8 mouse cellular contexts compared by ENCODE assay signal in the genomic region with DNA sequence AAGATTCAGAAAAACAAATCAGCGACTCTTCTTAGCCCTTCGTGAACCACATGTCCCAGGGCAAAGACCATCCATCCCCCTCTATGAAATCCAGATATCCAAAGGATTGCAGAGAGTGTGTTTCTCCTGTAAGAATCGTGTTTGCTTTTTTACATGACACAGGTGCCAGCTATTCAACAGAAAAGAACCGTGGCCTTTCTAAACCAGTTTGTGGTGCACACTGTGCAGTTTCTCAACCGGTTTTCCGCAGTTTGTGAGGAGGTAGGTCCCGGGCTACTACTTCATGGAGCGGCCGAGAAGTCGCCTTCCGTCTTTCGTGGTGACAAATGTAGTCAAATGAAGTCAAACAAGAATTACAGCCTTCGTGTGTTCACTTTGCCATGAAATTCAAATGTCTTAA. TPM values are rescaled to one million over a fixed set of nuclear protein-coding genes. Genes with fewer than 3 reads are reported as not detected.
A peak's percentile ranks its signal among the peaks of the same experiment; 100 is the strongest.
DNase-seq lines count a peak whose midpoint lies in the region; ATAC-seq and TF ChIP-seq lines count a peak whose summit lies in the region.

No protein-coding gene starts in this region.

- no peak for DNase-seq in heart, postnatal 14 days
- peak; percentile 6 to 10 for DNase-seq in heart, postnatal 10 days
- DNase-seq in embryo, embryonic 10.5 days (ENCODE audit: low spot score) = no peak
- DNase-seq in gastrocnemius, postnatal 10 days = no peak

- H3K4me2 ChIP-seq in heart, embryonic 14.5 days (ENCODE audit: low read length) = peak overlapping the region; percentile 68
- H3K4me2 ChIP-seq in midbrain, embryonic 13.5 days (replicated peaks) = peak overlapping the region; percentile 63

- H3K4me3 ChIP-seq in heart, embryonic 14.5 days (ENCODE audit: control insufficient read depth in 1 of 2, insufficient read depth in 1 of 2, low read depth in 1 of 2, low read length in 2 of 2) = peak overlapping the region; percentile 61 to 96
- H3K4me3 ChIP-seq in bone marrow, adult 2 months (replicated peaks; ENCODE audit: control insufficient read depth, low read depth, low read length) = peak overlapping the region; percentile 91
- H3K4me3 ChIP-seq in midbrain, embryonic 13.5 days (replicated peaks) = peak overlapping the region; percentile 66

- no peak for ATAC-seq in heart, embryonic 14.5 days (ENCODE audit: insufficient number of reproducible peaks, insufficient read depth, low FRiP score, low read depth)
- no peak for ATAC-seq in midbrain, embryonic 13.5 days
- no peak for ATAC-seq in megakaryocyte-erythroid progenitor cell, adult 5-6 weeks (replicated peaks; ENCODE audit: low FRiP score, low TSS enrichment, poor library complexity, severe bottlenecking)

- peak overlapping the region; percentile 80 for H3K9ac ChIP-seq in heart, embryonic 14.5 days (ENCODE audit: low read length)
- H3K9ac ChIP-seq in midbrain, embryonic 13.5 days (replicated peaks) = peak overlapping the region; percentile 84

- TF ChIP-seq CTCF in bone marrow, adult 2 months (IDR thresholded peaks at IDR 0.05; ENCODE audit: control insufficient read depth, insufficient read depth, low read length) = no peak

- no peaks in the 10 kb centered on the region for H3K9me3 ChIP-seq in heart, embryonic 14.5 days (ENCODE audit: control insufficient read depth, low read length)
- H3K9me3 ChIP-seq in midbrain, embryonic 13.5 days = no peaks in the 10 kb centered on the region

- no peak overlapping the region for H3K27ac ChIP-seq in heart, embryonic 14.5 days (replicated peaks in 1 of 2; ENCODE audit: control insufficient read depth in 1 of 2, insufficient read depth in 1 of 2, low read depth in 2 of 2, low read length in 2 of 2)
- peak overlapping the region; percentile 33; the same call in 1 of the 2 replicates for H3K27ac ChIP-seq in bone marrow, adult 2 months (ENCODE audit: control insufficient read depth, insufficient read depth, low read depth, low read length, poor library complexity)
- no peak overlapping the region for H3K27ac ChIP-seq in midbrain, embryonic 13.5 days

- intact Hi-C loops in heart, postnatal 14 days (cut with DNase I) = no loop called here
- intact Hi-C loops in heart, postnatal 10 days (cut with DNase I) = loop anchor here (5.0 kb wide), 1 partner anchor 54 kb away; the partner anchor contains the start of genes Nup37 and Parpbp

- H3K36me3 ChIP-seq in heart, embryonic 14.5 days (ENCODE audit: control insufficient read depth, insufficient read depth, low read length) = peaks cover 6% of the 10 kb centered on the region; the same call in 1 of the 2 replicates
- H3K36me3 ChIP-seq in midbrain, embryonic 13.5 days = peaks cover 6% of the 10 kb centered on the region

- 76% methylated on average over 13 of the region's 13 CpGs for WGBS in heart, embryonic 14.5 days
- 67% methylated on average over 13 of the region's 13 CpGs for WGBS in bone marrow, adult 2 months
- WGBS in midbrain, embryonic 13.5 days = 80% methylated on average over 13 of the region's 13 CpGs

- no peaks in the 10 kb centered on the region for H3K27me3 ChIP-seq in heart, embryonic 14.5 days (ENCODE audit: control insufficient read depth, insufficient read depth, low read length)
- no peaks in the 10 kb centered on the region for H3K27me3 ChIP-seq in midbrain, embryonic 13.5 days

- no peak for TF ChIP-seq POLR2A in bone marrow, adult 2 months (IDR thresholded peaks at IDR 0.05; ENCODE audit: borderline replicate concordance, control insufficient read depth, low read depth, low read length)

- peaks cover 0 to 5% of the 10 kb centered on the region in 2 experiments; a peak in 2 of 4 replicates for H3K4me1 ChIP-seq in heart, embryonic 14.5 days (ENCODE audit: control insufficient read depth in 2 of 2, insufficient read depth in 2 of 2, low read length in 2 of 2)
- H3K4me1 ChIP-seq in bone marrow, adult 2 months (ENCODE audit: control insufficient read depth, insufficient read depth, low read length) = no peaks in the 10 kb centered on the region; the same call in 1 of the 2 replicates
- H3K4me1 ChIP-seq in midbrain, embryonic 13.5 days (replicated peaks) = peaks cover 6% of the 10 kb centered on the region

RNA-seq across cellular contexts. Expression of gene Washc3, which starts 0.8 kb away (rescaled TPM):
- 55.0 and 57.0 TPM in 2 replicates for polyA plus RNA-seq in heart, embryonic 14.5 days (2014; fragmentation: Nextera tagmentation; extraction: Ambion mirVana)
- total RNA-seq in heart, postnatal 14 days (2021) = 10 to 100 TPM; 25.0 to 28.1 TPM
- 10.6 and 23.3 TPM in 2 replicates for polyA plus RNA-seq in bone marrow, adult 2 months (2011; ENCODE audit: insufficient read depth, insufficient read length, low replicate concordance, missing spikeins)
- total RNA-seq in heart, postnatal 10 days (2021) = 10 to 100 TPM; 30.0 to 31.5 TPM
- 45.1 and 49.0 TPM in 2 replicates for polyA plus RNA-seq in midbrain, embryonic 13.5 days (2015; fragmentation: Nextera tagmentation; extraction: Ambion mirVana)
- total RNA-seq in megakaryocyte-erythroid progenitor cell, adult 5-6 weeks (2014; fragmentation: Nextera tagmentation) = 35.0 and 69.9 TPM in 2 replicates
- 21.4 and 33.3 TPM in 2 replicates for total RNA-seq in megakaryocyte-erythroid progenitor cell, adult 5-6 weeks (2017)
- 10 to 100 TPM; 37.8 to 42.1 TPM for total RNA-seq in gastrocnemius, postnatal 10 days (2021)

RNA-seq across cellular contexts. Expression of gene Nup37, which starts 54.9 kb away (rescaled TPM):
- polyA plus RNA-seq in heart, embryonic 14.5 days (2014; fragmentation: Nextera tagmentation; extraction: Ambion mirVana) = 34.5 and 39.7 TPM in 2 replicates
- total RNA-seq in heart, postnatal 14 days (2021) = 1 to 10 TPM; 7.0 to 7.2 TPM
- 5.9 and 24.0 TPM in 2 replicates for polyA plus RNA-seq in bone marrow, adult 2 months (2011; ENCODE audit: insufficient read depth, insufficient read length, low replicate concordance, missing spikeins)
- total RNA-seq in heart, postnatal 10 days (2021) = 10 to 100 TPM in 1 of 2 experiments, 1 to 10 TPM in 1; 8.9 to 10.4 TPM
- polyA plus RNA-seq in midbrain, embryonic 13.5 days (2015; fragmentation: Nextera tagmentation; extraction: Ambion mirVana) = 43.8 and 43.9 TPM in 2 replicates
- 39.6 and 50.6 TPM in 2 replicates for total RNA-seq in megakaryocyte-erythroid progenitor cell, adult 5-6 weeks (2014; fragmentation: Nextera tagmentation)
- total RNA-seq in megakaryocyte-erythroid progenitor cell, adult 5-6 weeks (2017) = 67.1 and 72.9 TPM in 2 replicates
- total RNA-seq in gastrocnemius, postnatal 10 days (2021) = 1 to 10 TPM; 6.3 to 8.2 TPM

RNA-seq across cellular contexts. Expression of gene Parpbp, which starts 54.9 kb away (rescaled TPM):
- 11.1 and 15.1 TPM in 2 replicates for polyA plus RNA-seq in heart, embryonic 14.5 days (2014; fragmentation: Nextera tagmentation; extraction: Ambion mirVana)
- 1 to 10 TPM; 1.0 to 2.5 TPM for total RNA-seq in heart, postnatal 14 days (2021)
- polyA plus RNA-seq in bone marrow, adult 2 months (2011; ENCODE audit: insufficient read depth, insufficient read length, low replicate concordance, missing spikeins) = 5.6 and 9.2 TPM in 2 replicates
- total RNA-seq in heart, postnatal 10 days (2021) = 1 to 10 TPM; 4.0 to 4.8 TPM
- polyA plus RNA-seq in midbrain, embryonic 13.5 days (2015; fragmentation: Nextera tagmentation; extraction: Ambion mirVana) = 4.9 and 5.8 TPM in 2 replicates
- total RNA-seq in megakaryocyte-erythroid progenitor cell, adult 5-6 weeks (2014; fragmentation: Nextera tagmentation) = 12.6 and 22.4 TPM in 2 replicates
- 15.8 and 28.6 TPM in 2 replicates for total RNA-seq in megakaryocyte-erythroid progenitor cell, adult 5-6 weeks (2017)
- 1 to 10 TPM; 1.7 to 2.1 TPM for total RNA-seq in gastrocnemius, postnatal 10 days (2021)

Comparison
In these comparisons a context has a peak if more than half of its experiments do, and no peak if none do; other contexts are left out.
1. DNase-seq: peak in heart, postnatal 10 days (2 of 2); none in heart, postnatal 14 days (0 of 2), embryo, embryonic 10.5 days (single experiment) and gastrocnemius, postnatal 10 days (single experiment).
2. Peak in every context shown above with its lines, with median percentiles within 50 percentile points of each other: H3K4me3 ChIP-seq.